Mouse (Mus musculus) liver, postnatal 0 days (tissue): ENCODE data around the gene Macf1.

Source experiments
- CTCF ChIP-seq: sonication (generic); IDR thresholded peaks from 2 replicates; pipeline ENCODE4 v1.5.1; 2016; ENCODE audit warnings: antibody characterized with exemption, low read depth
- EP300 ChIP-seq: IDR thresholded peaks from 2 replicates; pipeline ENCODE4 v1.6.1; 2016; ENCODE audit warnings: antibody characterized with exemption, low read depth, mild to moderate bottlenecking

DNA sequence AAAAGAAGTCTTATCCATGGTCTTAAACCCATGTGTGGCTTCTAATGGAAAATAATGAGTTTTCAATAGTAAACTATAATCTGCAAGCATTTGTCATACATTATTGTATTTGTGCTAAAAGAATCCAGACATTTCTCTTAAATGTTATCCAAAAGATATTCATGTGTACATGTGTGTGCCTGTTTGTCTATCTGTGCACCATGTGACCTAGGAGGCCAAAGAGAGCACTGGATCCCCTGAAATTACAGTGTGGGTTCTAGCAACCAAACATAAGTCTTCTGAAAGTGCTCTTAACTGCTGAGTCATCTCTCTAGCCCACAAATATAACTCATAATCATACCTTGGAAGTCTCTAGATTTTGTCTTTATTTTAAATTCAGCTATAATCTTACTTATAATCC, 234.9 kb downstream of the Macf1 start:
- TF ChIP-seq CTCF (no peak), EP300 (no peak)
